Mouse (Mus musculus) neutrophil, adult 59 days (primary cell): ENCODE data around the gene Ptov1. TPM values are rescaled to one million over a fixed set of nuclear protein-coding genes. Genes with fewer than 3 reads are reported as not detected.

Experiments
- total RNA-seq, 2 experiments: library from RNA; stranded (reverse); gene quantifications; 1 replicate in 1 of 2; 2 replicates in 1 of 2; pipeline ENCODE4 v1.2.4; 2023

Gene Ptov1
- 10 to 100 TPM; 32.3 to 33.9 TPM for total RNA-seq

DNA sequence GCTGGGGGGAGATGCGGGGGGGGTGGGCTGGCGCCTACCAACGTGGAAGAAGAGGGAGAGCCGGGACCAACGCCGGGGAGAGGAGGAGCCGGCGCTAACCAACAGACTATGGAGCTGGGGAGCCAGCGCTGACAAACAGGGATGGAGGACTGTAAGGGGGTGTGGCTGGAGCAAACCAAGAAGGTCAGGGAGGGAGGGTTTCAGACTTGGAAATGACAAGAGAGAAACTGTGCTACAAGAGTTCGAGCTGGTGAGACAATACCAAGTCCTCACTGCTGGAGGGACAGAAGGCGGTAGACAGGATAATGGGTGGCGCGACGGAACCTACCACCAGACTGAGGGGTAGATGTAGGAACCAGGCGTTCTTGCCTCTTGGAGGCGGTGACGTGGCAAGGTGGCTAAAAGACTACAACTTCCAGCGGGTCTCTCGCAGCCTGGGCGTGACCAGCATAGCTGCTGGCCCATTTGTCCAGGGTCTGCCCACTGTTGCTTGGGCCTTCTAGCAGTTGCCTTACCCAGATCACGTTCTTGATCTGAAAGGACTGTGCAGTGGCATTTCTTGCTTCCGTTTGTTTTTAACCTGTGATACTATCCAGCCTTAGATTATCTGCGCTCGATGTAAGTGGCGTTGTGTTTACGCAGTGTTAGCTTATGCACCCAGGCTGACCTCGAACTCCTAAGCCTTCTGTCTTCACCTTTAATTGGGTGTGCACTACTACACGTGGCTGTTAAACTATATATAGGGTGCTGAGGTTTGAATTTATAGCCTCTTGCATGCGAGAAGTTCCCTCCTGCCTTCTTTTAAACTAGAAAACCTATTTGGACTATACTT, at the start of gene Ptov1:
Gene Ptov1 (minus strand): TSS at position 92 of the 832 bp plus-strand sequence.

DNA sequence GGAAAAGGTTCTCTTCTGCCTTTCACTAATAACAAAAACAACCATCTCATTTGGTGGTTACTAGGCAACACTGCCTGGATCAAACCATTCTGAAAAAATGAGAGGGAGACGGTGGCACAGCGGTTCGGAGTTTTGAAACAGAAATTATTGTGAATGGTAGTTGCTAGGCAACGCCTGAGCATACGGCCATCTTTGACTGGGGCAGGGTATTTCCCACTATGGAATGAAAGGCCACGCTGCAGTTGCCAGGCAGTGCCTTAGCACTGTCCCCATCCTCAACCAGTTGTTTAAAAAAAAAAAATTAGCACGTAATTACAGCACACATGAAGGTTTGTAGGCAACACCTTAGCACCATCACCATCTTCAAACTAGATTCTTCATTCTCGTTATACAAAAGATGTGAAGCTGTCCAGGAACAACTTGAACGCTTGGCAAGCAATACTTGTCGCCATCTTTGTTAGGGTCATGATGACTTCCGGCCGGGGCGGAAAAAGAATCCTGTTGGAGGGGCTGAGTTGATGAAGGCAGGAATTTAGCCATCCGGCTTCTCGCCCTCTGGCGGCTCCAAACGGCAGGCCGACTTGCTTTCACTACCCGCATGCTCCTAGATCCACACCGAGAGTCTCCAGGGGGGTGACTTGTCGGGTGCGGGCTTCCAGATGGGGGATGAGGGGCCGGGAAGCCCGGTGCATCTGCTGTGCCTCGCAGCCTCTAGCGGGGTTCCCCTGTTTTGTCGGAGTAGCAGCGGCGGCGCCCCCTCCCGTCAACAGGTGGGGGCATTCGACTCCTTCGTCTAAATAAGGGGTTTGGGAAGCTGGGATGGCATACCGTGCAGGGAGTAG, 26.2 kb upstream of the Ptov1 start, which contains the start of gene Fuz:
Gene Fuz (plus strand): TSS at position 487 of the 842 bp plus-strand sequence.

DNA sequence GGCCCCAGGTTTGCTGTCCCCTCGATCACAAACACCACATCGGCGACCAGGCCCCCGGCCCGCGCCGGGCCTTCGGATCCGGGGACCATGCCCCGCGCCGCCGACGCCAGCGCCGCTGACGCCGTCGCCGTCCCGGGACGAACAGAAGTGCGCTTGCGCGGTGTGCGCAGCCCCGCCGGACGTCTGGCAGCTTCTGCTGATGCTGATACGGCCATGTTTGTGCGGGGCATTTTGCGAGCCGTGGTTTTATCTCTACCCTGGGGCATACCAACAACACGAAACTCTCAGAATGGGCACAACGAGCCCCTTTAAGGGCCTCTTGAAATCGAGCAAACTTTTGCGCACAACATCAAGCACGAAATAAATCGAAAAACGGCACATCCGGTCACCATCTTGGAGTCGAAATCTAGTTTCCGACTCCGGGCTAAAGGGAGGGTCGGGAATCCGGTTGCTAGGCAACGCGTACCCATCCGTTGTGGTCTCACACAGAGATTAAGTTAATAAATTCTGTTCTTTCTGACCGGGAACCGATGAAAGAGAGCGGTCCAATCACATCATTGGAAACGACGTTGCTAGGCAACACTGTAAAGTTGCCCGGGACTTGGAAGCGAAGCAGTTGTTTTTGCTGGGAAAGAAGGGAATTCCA, 22.8 kb upstream of the Ptov1 start, which contains the start of gene Med25:
Gene Med25 (minus strand): TSS at position 437 of the 646 bp plus-strand sequence.

DNA sequence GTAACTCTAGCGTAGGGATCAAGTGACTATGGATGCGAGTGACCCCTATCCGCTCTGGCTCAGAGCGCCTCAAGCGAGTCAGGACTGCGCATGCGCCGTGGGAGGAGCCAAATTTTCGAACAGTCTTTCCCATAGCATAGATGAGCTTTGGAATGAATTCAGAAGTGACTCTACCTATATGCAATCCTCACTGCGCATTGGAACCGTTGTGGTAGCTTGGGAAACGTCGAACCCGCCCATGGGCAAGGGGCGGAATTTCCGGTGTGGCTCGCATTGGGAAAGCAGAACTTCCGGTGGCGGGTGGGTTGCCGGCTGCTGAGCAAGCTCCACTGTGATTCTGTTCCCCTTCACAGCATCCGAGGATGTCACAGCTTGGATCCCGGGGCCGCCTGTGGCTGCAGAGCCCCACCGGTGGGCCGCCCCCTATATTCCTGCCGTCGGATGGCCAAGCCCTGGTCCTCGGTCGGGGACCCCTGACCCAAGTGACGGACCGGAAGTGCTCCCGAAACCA, 12.5 kb downstream of the Ptov1 start, which contains the start of gene Pnkp:
Gene Pnkp (plus strand): TSS at position 98 of the 511 bp plus-strand sequence.

DNA sequence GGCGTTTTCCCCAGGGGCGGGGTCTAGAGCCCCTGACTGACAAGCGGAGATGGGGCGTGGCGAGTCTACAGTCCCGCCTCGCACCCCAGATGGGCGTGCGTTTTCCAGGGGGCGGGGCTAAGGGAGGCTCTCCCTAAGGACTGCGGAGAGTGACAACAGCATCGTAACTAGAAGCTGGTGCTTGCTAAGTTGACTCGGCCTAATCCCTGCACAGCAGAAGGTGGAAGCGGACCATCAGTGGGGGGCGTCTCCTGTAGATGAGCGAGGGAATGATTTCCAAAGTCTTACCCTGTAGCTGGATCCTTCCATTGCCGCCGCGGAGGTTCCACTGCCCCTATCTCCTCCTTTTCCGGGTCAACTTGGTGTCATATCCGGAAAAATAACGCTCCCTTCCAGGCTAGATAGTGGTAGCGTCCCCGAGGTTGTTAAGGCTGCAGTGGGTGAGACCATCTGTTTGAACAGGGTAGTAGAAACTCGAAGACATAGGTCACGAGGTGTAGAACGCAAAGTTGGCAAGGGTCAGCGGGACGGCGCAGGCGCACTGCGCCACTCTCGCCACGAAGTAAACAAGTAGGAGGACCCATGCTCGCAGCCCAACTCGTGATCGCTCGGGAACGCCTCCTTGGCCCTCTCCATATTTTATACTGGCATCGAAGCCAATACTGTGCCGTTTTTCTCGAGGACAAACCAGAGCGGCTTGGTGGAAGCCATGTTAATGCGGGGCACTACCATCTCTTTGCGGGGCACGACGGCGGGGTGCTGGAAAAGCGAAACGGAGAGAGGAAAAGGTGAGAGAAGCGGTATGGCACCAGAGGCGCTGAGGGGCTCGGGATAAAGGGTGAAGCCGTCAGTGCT, 20.8 kb downstream of the Ptov1 start, which contains the start of the genes Akt1s1 and Tbc1d17:
Gene Akt1s1 (plus strand): TSS at position 431 of the 855 bp plus-strand sequence.
Gene Tbc1d17 (minus strand): TSS at position 519 of the 855 bp plus-strand sequence.

DNA sequence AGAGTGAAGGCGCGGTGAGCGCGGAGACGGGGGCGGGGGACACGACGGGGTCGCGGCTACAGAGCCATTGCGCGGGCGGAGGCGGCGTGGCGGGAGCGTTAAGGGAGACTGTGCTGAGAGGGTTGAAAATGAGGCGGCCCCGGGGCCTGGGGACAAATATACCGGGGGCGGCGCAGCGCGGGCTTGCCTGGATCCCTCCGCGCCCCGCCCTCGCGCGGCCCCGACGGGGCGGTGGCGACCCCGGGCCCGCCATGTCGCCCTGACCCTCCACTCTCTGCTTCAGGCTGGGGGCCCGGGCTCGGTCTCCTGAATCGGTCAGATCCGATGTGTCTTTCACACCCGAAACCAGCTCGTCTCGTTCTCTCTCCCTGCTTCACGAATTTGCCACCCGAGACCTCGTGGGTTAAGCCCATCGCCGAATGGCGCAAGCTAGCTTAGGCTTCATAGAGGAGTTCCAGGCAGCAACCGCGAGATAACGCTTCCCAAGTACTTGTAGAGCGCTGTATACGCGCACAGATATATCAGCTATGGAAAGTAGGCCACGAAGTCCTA, 53.0 kb downstream of the Ptov1 start, which contains the start of gene Atf5:
Gene Atf5 (minus strand): TSS at position 189 of the 552 bp plus-strand sequence.

DNA sequence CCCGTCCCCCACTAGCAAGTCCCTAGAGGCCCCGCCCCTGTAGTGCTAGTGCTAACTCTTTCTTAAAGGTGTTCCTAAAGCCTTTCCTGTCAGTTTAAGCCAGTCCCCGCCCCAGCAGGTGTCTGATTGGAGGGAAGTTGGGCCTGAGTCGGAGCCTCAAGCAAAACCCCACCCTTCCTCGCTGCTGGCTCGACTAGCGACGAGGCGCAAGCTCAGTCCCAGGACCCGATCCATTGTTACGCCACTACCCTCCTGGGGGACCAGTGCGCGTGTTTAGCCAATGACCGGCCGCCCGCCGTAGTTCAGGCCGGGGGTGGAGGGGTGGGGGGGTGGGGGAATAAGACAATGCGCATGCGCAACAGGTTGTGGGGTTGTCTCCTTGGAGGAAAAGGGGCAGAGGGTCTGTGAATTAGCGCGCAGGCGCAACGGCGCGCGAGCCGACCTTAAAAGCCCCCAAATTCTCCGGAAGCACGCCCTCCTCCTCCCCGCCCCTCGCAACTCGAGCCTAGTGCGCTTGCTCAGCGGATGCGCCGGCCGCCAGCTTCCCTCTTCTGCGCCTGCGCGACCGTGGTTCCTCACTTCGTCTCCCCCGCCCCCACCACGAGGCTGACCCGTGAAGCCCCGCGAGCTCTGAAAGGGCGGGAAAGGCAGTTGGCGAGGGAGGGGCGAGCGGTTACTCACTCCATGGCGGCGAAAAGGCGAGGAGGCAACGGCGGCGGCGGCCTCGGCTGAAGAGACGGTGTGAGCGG, 53.7 kb downstream of the Ptov1 start, which contains the start of the genes Nup62 and Il4i1:
Gene Nup62 (plus strand): TSS at position 368 of the 749 bp plus-strand sequence.
Gene Il4i1 (plus strand): TSS at position 667 of the 749 bp plus-strand sequence.

Other genes starting within 250 kb of the Ptov1 start
- gene Myh14, start 198.9 kb downstream of the Ptov1 start, total RNA-seq = not detected
- gene Izumo2, start 161.0 kb downstream of the Ptov1 start, total RNA-seq = not detected
- gene Vrk3, start 121.4 kb downstream of the Ptov1 start, total RNA-seq = 10 to 100 TPM; 49.1 to 59.2 TPM
- gene Zfp473, start 118.7 kb downstream of the Ptov1 start, total RNA-seq = 1 to 10 TPM; 1.0 to 1.7 TPM
- 10 to 100 TPM; 50.3 to 52.5 TPM for gene Nup62, start 53.7 kb downstream of the Ptov1 start, total RNA-seq
- 1 to 10 TPM in 1 of 2 experiments, under 1 TPM in 1; 0.64 to 1.8 TPM for gene Il4i1, start 53.4 kb downstream of the Ptov1 start, total RNA-seq
- gene Atf5, start 53.1 kb downstream of the Ptov1 start, total RNA-seq = 1 to 10 TPM; 4.9 to 6.0 TPM
- 10 to 100 TPM; 14.1 to 15.2 TPM for gene Akt1s1, start 20.8 kb downstream of the Ptov1 start, total RNA-seq
- 10 to 100 TPM; 32.1 to 45.3 TPM for gene Tbc1d17, start 20.7 kb downstream of the Ptov1 start, total RNA-seq
- gene Pnkp, start 12.6 kb downstream of the Ptov1 start, total RNA-seq = 100 to 1,000 TPM; 390 to 443 TPM
- gene Med25, start 22.9 kb upstream of the Ptov1 start, total RNA-seq = 10 to 100 TPM; 36.9 to 38.1 TPM
- 1 to 10 TPM; 4.6 to 6.1 TPM for gene Fuz, start 26.3 kb upstream of the Ptov1 start, total RNA-seq
- 10 to 100 TPM; 61.7 to 69.2 TPM for gene Ap2a1, start 59.7 kb upstream of the Ptov1 start, total RNA-seq
- not detected for gene Tsks, start 73.4 kb upstream of the Ptov1 start, total RNA-seq
- under 1 TPM; 0.33 to 0.53 TPM for gene Cpt1c, start 105.1 kb upstream of the Ptov1 start, total RNA-seq
- 10 to 100 TPM; 79.2 to 80.4 TPM for gene Prmt1, start 116.8 kb upstream of the Ptov1 start, total RNA-seq
- 10 to 100 TPM; 55.8 to 60.1 TPM for gene Irf3, start 127.9 kb upstream of the Ptov1 start, total RNA-seq
- 10 to 100 TPM in 1 of 2 experiments, 1 to 10 TPM in 1; 9.3 to 14.3 TPM for gene Bcl2l12, start 128.9 kb upstream of the Ptov1 start, total RNA-seq
- 10 to 100 TPM; 57.7 to 58.5 TPM for gene Scaf1, start 146.6 kb upstream of the Ptov1 start, total RNA-seq
- gene Rras, start 148.2 kb upstream of the Ptov1 start, total RNA-seq = 10 to 100 TPM; 13.6 to 16.8 TPM
- gene Prr12, start 183.1 kb upstream of the Ptov1 start, total RNA-seq = 10 to 100 TPM; 22.7 to 23.8 TPM
- gene Nosip, start 192.6 kb upstream of the Ptov1 start, total RNA-seq = 10 to 100 TPM; 31.4 to 34.3 TPM
- 10 to 100 TPM; 14.5 to 15.6 TPM for gene Prrg2, start 192.9 kb upstream of the Ptov1 start, total RNA-seq
- 1 to 10 TPM in 1 of 2 experiments, under 1 TPM in 1; 0.79 to 2.8 TPM for gene Rcn3, start 222.4 kb upstream of the Ptov1 start, total RNA-seq
- 10 to 100 TPM; 15.6 to 23.0 TPM for gene Fcgrt, start 234.1 kb upstream of the Ptov1 start, total RNA-seq